Mouse (Mus musculus) intestine, embryonic 15.5 days (tissue): Measurements from ENCODE around the gene Myd88. TPM values are rescaled to one million over a fixed set of nuclear protein-coding genes. Genes with fewer than 3 reads are reported as not detected.

Experiments
- ATAC-seq: fragments of 200-750 bp; cut with Nextera tagmentation; 2 replicates; pipeline ENCODE4 v1.8.0; 2017; ENCODE audit warnings: moderate TSS enrichment, moderate library complexity
- H3K27ac ChIP-seq: fragments of 300-500 bp; sonication (generic); 2 replicates; pipeline ENCODE4 v1.5.1; 2015; ENCODE audit warnings: mild to moderate bottlenecking, inconsistent platforms
- H3K27me3 ChIP-seq: fragments of 300-500 bp; sonication (generic); replicated peaks from 2 replicates; pipeline ENCODE4 v1.6.1; 2015; ENCODE audit warnings: inconsistent platforms
- H3K36me3 ChIP-seq: fragments of 300-500 bp; sonication (generic); 2 replicates; pipeline ENCODE4 v1.6.1; 2015; ENCODE audit warnings: inconsistent platforms
- H3K4me1 ChIP-seq: fragments of 300-500 bp; sonication (generic); replicated peaks from 2 replicates; pipeline ENCODE4 v1.6.1; 2015; ENCODE audit warnings: inconsistent platforms
- H3K4me2 ChIP-seq: fragments of 300-500 bp; sonication (generic); replicated peaks from 2 replicates; pipeline ENCODE4 v1.6.1; 2015; ENCODE audit warnings: mild to moderate bottlenecking, inconsistent platforms
- H3K4me3 ChIP-seq: fragments of 300-500 bp; sonication (generic); replicated peaks from 2 replicates; pipeline ENCODE4 v1.5.1; 2015; ENCODE audit warnings: inconsistent platforms
- H3K9ac ChIP-seq: fragments of 300-500 bp; sonication (generic); 2 replicates; pipeline ENCODE4 v1.6.1; 2015; ENCODE audit warnings: inconsistent platforms
- H3K9me3 ChIP-seq: fragments of 300-500 bp; sonication (generic); 2 replicates; pipeline ENCODE4 v1.6.1; 2016; ENCODE audit warnings: inconsistent platforms
- WGBS: fragments of 180-500 bp; shearing (Covaris S2); methylation state at CpG from one replicate; pipeline ENCODE4 v1.1.7; 2015; 5-methylcytosine and 5-hydroxymethylcytosine counted together
- polyA plus RNA-seq: library from polyadenylated mRNA; unstranded; fragments of >200 nt; fragmentation: Nextera tagmentation; extraction: Ambion mirVana; gene quantifications from 2 replicates; pipeline ENCODE4 v1.2.1, GENCODE M21; 2015

Gene Myd88
- polyA plus RNA-seq, 1 experiment from 2014 or later, result 29.8 TPM

- H3K4me1 ChIP-seq, result 0 out of 2 replicates have a peak, but pooled peaks cover 6% of the 10 kb centered on the region
- peak overlapping the region; percentile 91 for H3K4me2 ChIP-seq
- H3K9me3 ChIP-seq, result no peaks in the 10 kb centered on the region
- H3K9ac ChIP-seq, result peak overlapping the region; percentile 82
- H3K4me3 ChIP-seq, result peak overlapping the region; percentile 78
- no peaks in the 10 kb centered on the region for H3K27me3 ChIP-seq
- H3K36me3 ChIP-seq, result no peaks in the 10 kb centered on the region
- 36% methylated on average over 9 of the region's 9 CpGs for WGBS
- H3K27ac ChIP-seq, result no peak overlapping the region
- ATAC-seq, result no peak; the same call in 1 of the 2 replicates
These were observed 16.8 kb upstream of the Myd88 start for GRCm38 (mm10) chr9:119358058-119358429.

DNA sequence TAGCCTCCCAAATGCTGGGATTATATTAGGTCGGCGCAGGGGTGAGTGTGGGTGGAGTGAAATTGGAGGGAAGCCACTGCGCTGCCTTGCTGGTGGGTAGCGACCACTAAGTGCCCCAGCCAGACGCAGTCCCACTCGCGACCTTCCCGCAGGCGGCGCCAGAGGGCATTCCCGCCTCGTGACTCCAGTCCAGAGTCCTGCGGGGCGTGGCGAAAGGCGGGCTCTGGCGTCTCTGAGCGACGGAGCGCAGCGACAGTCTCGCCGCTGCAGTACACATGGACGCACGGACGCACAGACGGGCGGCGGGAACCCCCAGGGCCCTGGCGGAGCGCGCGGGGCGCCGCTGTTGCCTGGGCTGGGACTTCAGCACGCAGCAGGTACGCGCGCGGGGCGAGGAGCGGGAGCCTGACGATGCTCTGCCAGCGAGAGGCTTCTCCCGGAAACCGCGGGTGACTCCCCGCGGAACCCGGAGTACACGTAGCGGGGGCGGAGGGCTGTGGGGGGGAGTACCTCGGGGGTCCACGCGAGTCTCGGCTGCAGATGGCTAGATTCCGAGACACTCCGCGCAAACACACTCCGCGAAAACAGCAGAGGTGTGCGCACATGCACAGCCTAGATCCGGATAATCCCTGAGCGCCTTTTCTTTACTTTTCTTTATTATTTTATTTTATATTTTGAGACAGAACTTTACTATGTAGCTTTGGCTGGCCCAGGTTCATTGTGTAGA is 16.3 kb upstream of the Myd88 start, which contains the start of gene Xylb:
Xylb (plus strand) TSS at position 51 of the 727 bp plus-strand sequence.
- H3K27me3 ChIP-seq, result no peaks in the 10 kb centered on the region
- peak within 1 kb of the TSS; percentile 78 for H3K4me3 ChIP-seq
- WGBS, result 2% methylated on average over 65 of the region's 65 CpGs
- H3K4me1 ChIP-seq, result 0 out of 2 replicates have a peak, but pooled peaks cover 6% of the 10 kb centered on the region
- H3K4me2 ChIP-seq, result peak within 1 kb of the TSS; percentile 91
- peak; percentile 94 for ATAC-seq
- H3K27ac ChIP-seq, result no peak within 1 kb of the TSS
- peak within 1 kb of the TSS; percentile 82 for H3K9ac ChIP-seq
- no peaks in the 10 kb centered on the region for H3K36me3 ChIP-seq
- no peaks in the 10 kb centered on the region for H3K9me3 ChIP-seq

DNA sequence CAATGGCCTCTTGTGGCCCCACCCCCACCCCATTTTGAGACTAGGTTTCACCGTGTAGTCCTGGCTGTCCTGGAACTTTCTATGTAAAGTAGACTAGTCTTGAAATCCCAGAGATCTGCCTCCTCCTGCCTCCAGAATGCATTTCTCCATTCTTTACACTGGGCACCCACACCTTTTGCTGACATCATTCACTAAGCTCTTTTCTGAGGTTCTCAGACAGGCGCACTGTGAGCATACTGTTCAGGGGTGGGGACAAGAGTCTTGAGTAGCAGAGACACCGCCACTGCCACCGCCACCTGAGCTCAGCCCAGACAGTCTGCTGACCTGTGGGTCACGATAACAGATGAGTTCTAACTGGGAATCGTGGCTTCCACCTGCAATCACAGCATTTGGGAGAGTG is 14.7 kb upstream of the Myd88 start:
- Histone ChIP-seq H3K4me1 (0 out of 2 replicates have a peak, but pooled peaks cover 6% of the 10 kb centered on the region), H3K27ac (no peak overlapping the region), H3K9ac (no peak overlapping the region), H3K36me3 (no peaks in the 10 kb centered on the region), H3K4me2 (no peak overlapping the region), H3K27me3 (no peaks in the 10 kb centered on the region), H3K9me3 (no peaks in the 10 kb centered on the region), H3K4me3 (no peak overlapping the region)
- WGBS, result 67% methylated on average over 6 of the region's 6 CpGs
- no peak for ATAC-seq

GRCm38 (mm10) chr9:119353926-119354325 is 12.7 kb upstream of the Myd88 start:
- no peak overlapping the region for H3K9ac ChIP-seq
- no peaks in the 10 kb centered on the region for H3K27me3 ChIP-seq
- ATAC-seq, result no peak
- H3K4me2 ChIP-seq, result no peak overlapping the region
- 0 out of 2 replicates have a peak, but pooled peaks cover 6% of the 10 kb centered on the region for H3K4me1 ChIP-seq
- H3K36me3 ChIP-seq, result 0 out of 2 replicates have a peak, but pooled peaks cover 3% of the 10 kb centered on the region
- 61% methylated on average over 6 of the region's 6 CpGs for WGBS
- no peak overlapping the region for H3K4me3 ChIP-seq
- no peak overlapping the region for H3K27ac ChIP-seq
- no peaks in the 10 kb centered on the region for H3K9me3 ChIP-seq

GRCm38 (mm10) chr9:119352060-119352459 is 10.8 kb upstream of the Myd88 start:
- 32% methylated on average over 4 of the region's 4 CpGs for WGBS
- Histone ChIP-seq H3K4me2 (no peak overlapping the region), H3K4me1 (no peaks in the 10 kb centered on the region), H3K36me3 (0 out of 2 replicates have a peak, but pooled peaks cover 3% of the 10 kb centered on the region), H3K9me3 (no peaks in the 10 kb centered on the region), H3K27ac (no peak overlapping the region), H3K4me3 (no peak overlapping the region), H3K9ac (no peak overlapping the region), H3K27me3 (no peaks in the 10 kb centered on the region)
- ATAC-seq, result peak; percentile 82

- Histone ChIP-seq H3K9ac (no peak overlapping the region), H3K4me3 (no peak overlapping the region), H3K4me1 (no peaks in the 10 kb centered on the region), H3K36me3 (peaks cover 7% of the 10 kb centered on the region; the same call in 1 of the 2 replicates), H3K9me3 (no peaks in the 10 kb centered on the region), H3K4me2 (no peak overlapping the region), H3K27me3 (no peaks in the 10 kb centered on the region), H3K27ac (no peak overlapping the region)
- ATAC-seq, result 0 out of 2 replicates have a peak, but pooled peaks have one; percentile 11
- 90% methylated on average over 10 of the region's 10 CpGs for WGBS
These were observed 9.9 kb upstream of the Myd88 start for GRCm38 (mm10) chr9:119350947-119351705.

DNA sequence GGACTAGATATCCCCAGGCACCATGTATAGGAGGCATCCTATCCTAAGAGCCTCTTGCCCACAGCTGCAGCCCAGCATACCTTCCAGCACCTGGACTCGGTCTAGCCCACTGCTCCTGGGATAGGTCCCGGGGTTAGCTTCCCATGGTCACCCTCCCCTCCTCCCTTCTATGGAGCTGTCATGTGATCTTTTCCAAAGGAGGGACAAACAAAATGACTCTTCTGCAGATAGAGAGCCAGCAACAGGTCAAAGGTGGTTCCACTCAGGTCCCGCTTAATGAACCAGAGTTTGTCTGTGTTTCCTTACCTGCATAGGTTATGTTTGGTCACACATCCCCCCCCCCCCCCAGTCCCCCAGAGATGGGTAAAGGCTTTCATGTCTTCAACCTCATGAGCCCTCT is 9.3 kb upstream of the Myd88 start:
- Histone ChIP-seq H3K9ac (no peak overlapping the region), H3K4me2 (no peak overlapping the region), H3K4me1 (no peaks in the 10 kb centered on the region), H3K9me3 (no peaks in the 10 kb centered on the region), H3K27ac (no peak overlapping the region), H3K27me3 (no peaks in the 10 kb centered on the region), H3K36me3 (peaks cover 11% of the 10 kb centered on the region; the same call in 1 of the 2 replicates), H3K4me3 (no peak overlapping the region)
- no peak for ATAC-seq
- 93% methylated on average over 3 of the region's 3 CpGs for WGBS

DNA sequence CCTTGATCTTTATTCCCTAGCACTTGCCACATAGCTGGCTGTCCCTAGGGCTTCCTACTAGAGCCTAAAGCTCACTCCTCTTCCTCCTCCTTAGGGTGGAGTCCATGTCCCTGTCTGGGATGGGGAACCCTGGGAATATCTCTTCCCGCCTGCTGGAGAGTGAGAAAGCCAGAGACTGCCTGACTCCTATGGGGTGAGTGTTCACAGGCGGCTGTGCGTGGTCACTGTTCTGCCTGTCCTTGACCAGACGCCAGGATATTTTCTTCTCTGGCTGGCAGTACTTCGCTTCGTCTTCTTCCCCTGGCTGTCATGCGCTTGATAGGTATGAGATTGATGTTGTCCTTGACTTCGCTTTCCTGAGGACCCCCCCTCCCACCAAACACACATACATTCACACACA is 5.2 kb upstream of the Myd88 start:
- Histone ChIP-seq H3K4me2 (no peak overlapping the region), H3K9ac (no peak overlapping the region), H3K36me3 (peaks cover 15% of the 10 kb centered on the region), H3K9me3 (no peaks in the 10 kb centered on the region), H3K27ac (no peak overlapping the region), H3K4me3 (no peak overlapping the region), H3K27me3 (no peaks in the 10 kb centered on the region), H3K4me1 (peaks cover 11% of the 10 kb centered on the region)
- no peak for ATAC-seq
- WGBS, result 87% methylated on average over 8 of the region's 8 CpGs

- H3K27ac ChIP-seq, result no peak overlapping the region
- no peaks in the 10 kb centered on the region for H3K27me3 ChIP-seq
- H3K4me3 ChIP-seq, result peak overlapping the region; percentile 81; the same call in 1 of the 2 replicates
- no peak for ATAC-seq
- WGBS, result 73% methylated on average over 7 of the region's 7 CpGs
- no peaks in the 10 kb centered on the region for H3K9me3 ChIP-seq
- H3K4me1 ChIP-seq, result peaks cover 21% of the 10 kb centered on the region
- H3K36me3 ChIP-seq, result peaks cover 12% of the 10 kb centered on the region
- H3K9ac ChIP-seq, result 0 out of 2 replicates have a peak overlapping the region, but pooled peaks have one; percentile 78
- peak overlapping the region; percentile 76 for H3K4me2 ChIP-seq
These were observed 1.5 kb upstream of the Myd88 start for GRCm38 (mm10) chr9:119342728-119343127.

DNA sequence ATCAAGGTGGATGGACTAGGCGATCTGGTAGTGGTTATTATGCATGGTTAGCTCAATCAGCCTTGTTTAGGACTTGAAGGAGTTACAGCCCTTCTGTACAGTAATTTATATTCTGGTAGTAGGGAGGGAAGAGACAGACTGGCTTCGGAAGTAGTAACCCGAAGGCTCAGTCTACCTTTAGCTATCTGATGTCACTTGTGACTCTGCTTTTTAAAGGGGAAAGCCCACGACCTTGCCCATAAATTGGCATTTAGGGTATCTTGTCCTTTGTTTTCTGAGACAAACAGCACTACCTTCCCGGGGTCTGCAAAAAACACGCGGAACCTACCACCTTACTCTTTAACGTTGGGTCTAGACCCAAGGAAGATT is 1.0 kb downstream of the Myd88 start:
- Histone ChIP-seq H3K27me3 (no peaks in the 10 kb centered on the region), H3K4me1 (peaks cover 21% of the 10 kb centered on the region), H3K9me3 (no peaks in the 10 kb centered on the region), H3K4me3 (peak overlapping the region; percentile 81), H3K36me3 (peaks cover 11% of the 10 kb centered on the region), H3K27ac (peak overlapping the region; percentile 94), H3K4me2 (peak overlapping the region; percentile 76), H3K9ac (peak overlapping the region; percentile 78)
- no peak for ATAC-seq
- WGBS, result 3% methylated on average over 8 of the region's 8 CpGs

DNA sequence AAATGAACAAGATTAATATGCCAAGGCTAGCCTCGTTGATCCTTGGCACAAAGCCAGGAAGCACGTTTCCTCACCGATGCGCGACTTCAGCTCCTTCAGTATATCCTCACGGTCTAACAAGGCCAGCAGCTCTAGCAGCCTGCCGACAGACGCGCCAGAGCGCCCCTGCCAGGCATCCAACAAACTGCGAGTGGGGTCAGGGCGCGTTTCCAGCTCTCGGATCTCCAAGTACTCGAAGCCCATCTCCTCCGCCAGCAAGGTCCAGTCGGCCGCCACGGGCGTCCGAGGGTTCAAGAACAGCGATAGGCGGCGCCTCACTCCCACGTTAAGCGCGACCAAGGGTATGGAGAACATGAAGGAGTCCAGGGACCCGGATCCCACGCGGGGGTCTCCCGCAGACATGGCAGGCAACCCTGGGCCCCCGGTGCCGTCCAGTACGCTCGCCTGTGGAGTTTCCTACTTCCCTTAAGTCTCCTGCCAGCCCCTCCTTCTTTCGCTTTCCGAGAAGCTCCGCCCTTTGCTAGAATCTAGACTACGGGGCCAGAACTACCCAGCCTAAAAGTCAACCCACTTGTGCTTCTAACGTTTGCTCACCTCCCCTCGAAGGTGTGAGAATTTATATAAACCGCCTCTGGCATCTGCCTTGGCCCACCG is 1.5 kb downstream of the Myd88 start, which contains the start of gene Acaa1a:
Acaa1a (plus strand) TSS at position 119 of the 654 bp plus-strand sequence.
- ATAC-seq, result peak; percentile 32
- WGBS, result under 1% methylated on average over 43 of the region's 43 CpGs
- Histone ChIP-seq H3K4me2 (peak within 1 kb of the TSS; percentile 76), H3K36me3 (peaks cover 10% of the 10 kb centered on the region), H3K4me1 (peaks cover 21% of the 10 kb centered on the region), H3K4me3 (peak within 1 kb of the TSS; percentile 81), H3K9me3 (no peaks in the 10 kb centered on the region), H3K27ac (peak within 1 kb of the TSS; percentile 94), H3K27me3 (no peaks in the 10 kb centered on the region), H3K9ac (peak within 1 kb of the TSS; percentile 78)

DNA sequence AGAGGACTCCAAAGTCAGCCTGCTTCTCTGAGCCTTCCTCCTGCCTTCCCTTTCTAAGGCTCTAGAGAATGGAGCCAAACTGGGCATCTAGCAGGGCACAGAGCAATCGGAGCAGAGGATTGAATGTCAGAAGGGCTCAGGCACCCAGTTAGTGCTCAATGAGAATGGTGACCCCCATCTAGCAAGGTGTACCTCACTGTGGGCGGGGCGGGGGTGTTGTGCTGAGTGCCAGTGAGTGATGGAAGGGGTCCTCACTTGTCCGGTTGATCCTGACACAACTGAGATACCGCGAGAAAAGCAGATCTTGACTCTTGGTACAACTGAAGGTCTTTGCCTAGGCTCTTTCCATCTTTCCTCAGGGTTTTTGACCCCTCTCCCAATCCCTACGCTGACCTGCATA is 2.1 kb downstream of the Myd88 start:
- no peak overlapping the region for H3K27ac ChIP-seq
- peak overlapping the region; percentile 77 for H3K9ac ChIP-seq
- H3K27me3 ChIP-seq, result no peaks in the 10 kb centered on the region
- WGBS, result 40% methylated on average over 7 of the region's 7 CpGs
- H3K4me2 ChIP-seq, result peak overlapping the region; percentile 76
- H3K4me1 ChIP-seq, result peaks cover 26% of the 10 kb centered on the region
- H3K9me3 ChIP-seq, result no peaks in the 10 kb centered on the region
- peaks cover 7% of the 10 kb centered on the region for H3K36me3 ChIP-seq
- ATAC-seq, result no peak
- H3K4me3 ChIP-seq, result peak overlapping the region; percentile 81
